Mouse (Mus musculus) kidney, embryonic 15.5 days (tissue): ENCODE measurements around the gene Mlxipl. TPM values are rescaled to one million over a fixed set of nuclear protein-coding genes. Genes with fewer than 3 reads are reported as not detected.

ENCODE experiments used
- ATAC-seq: fragments of 200-750 bp; cut with Nextera tagmentation; replicated peaks from 2 replicates; pipeline ENCODE4 v1.8.0; 2017; ENCODE audit warnings: moderate TSS enrichment; ENCODE audit not compliant: low FRiP score
- H3K27ac ChIP-seq: fragments of 300-500 bp; sonication (generic); 2 replicates; pipeline ENCODE4 v1.5.1; 2015; ENCODE audit warnings: mild to moderate bottlenecking, inconsistent platforms
- H3K27me3 ChIP-seq: fragments of 300-500 bp; sonication (generic); 2 replicates; pipeline ENCODE4 v1.6.1; 2015; ENCODE audit warnings: inconsistent platforms
- H3K36me3 ChIP-seq: fragments of 300-500 bp; sonication (generic); 2 replicates; pipeline ENCODE4 v1.6.1; 2015; ENCODE audit warnings: inconsistent platforms
- H3K4me1 ChIP-seq: fragments of 300-500 bp; sonication (generic); 2 replicates; pipeline ENCODE4 v1.6.1; 2015; ENCODE audit warnings: inconsistent platforms
- H3K4me2 ChIP-seq: fragments of 300-500 bp; sonication (generic); 2 replicates; pipeline ENCODE4 v1.6.1; 2015; ENCODE audit warnings: moderate library complexity, mild to moderate bottlenecking, inconsistent platforms
- H3K4me3 ChIP-seq: fragments of 300-500 bp; sonication (generic); replicated peaks from 2 replicates; pipeline ENCODE4 v1.5.1; 2015; ENCODE audit warnings: mild to moderate bottlenecking, inconsistent platforms
- H3K9ac ChIP-seq: fragments of 300-500 bp; sonication (generic); 2 replicates; pipeline ENCODE4 v1.6.1; 2015; ENCODE audit warnings: mild to moderate bottlenecking, inconsistent platforms
- H3K9me3 ChIP-seq: fragments of 300-500 bp; sonication (generic); replicated peaks from 2 replicates; pipeline ENCODE4 v1.6.1; 2016; ENCODE audit warnings: inconsistent platforms
- WGBS: fragments of 180-500 bp; shearing (Covaris S2); methylation state at CpG from one replicate; pipeline ENCODE4 v1.1.7; 2015; ENCODE audit warnings: mixed read lengths; 5-methylcytosine and 5-hydroxymethylcytosine counted together
- polyA plus RNA-seq: library from polyadenylated mRNA; unstranded; fragments of >200 nt; fragmentation: Nextera tagmentation; extraction: Ambion mirVana; gene quantifications from 2 replicates; pipeline ENCODE4 v1.2.1, GENCODE M21; 2015

The Mlxipl gene
- polyA plus RNA-seq, 1 experiment from 2014 or later, result 7.3 TPM

DNA sequence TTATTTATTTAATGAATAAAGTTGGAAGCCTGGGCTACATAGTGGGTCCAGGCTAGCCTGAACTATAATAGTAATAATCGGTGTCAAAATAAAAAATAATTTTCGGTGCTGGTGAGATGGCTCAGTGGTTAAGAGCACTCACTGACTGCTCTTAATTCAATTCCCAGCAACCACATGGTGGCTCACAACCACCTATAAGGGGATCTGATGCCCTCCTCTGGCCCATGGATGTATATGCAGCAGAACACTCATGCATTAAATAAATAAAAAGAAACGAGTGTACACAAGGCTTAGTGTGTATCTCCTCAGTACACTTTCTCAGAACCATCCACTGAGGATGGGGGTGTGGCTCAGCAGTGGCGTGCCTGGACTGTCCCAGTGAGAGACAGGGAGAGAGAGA is 31.1 kb downstream of the Mlxipl start:
- H3K4me2 ChIP-seq, result no peak overlapping the region
- H3K9ac ChIP-seq, result no peak overlapping the region
- no peaks in the 10 kb centered on the region for H3K36me3 ChIP-seq
- H3K9me3 ChIP-seq, result no peaks in the 10 kb centered on the region
- H3K4me1 ChIP-seq, result peaks cover 4% of the 10 kb centered on the region; the same call in 1 of the 2 replicates
- ATAC-seq, result no peak
- WGBS, result 62% methylated on average over 4 of the region's 4 CpGs
- H3K4me3 ChIP-seq, result no peak overlapping the region
- peaks cover 25% of the 10 kb centered on the region for H3K27me3 ChIP-seq
- H3K27ac ChIP-seq, result no peak overlapping the region

DNA sequence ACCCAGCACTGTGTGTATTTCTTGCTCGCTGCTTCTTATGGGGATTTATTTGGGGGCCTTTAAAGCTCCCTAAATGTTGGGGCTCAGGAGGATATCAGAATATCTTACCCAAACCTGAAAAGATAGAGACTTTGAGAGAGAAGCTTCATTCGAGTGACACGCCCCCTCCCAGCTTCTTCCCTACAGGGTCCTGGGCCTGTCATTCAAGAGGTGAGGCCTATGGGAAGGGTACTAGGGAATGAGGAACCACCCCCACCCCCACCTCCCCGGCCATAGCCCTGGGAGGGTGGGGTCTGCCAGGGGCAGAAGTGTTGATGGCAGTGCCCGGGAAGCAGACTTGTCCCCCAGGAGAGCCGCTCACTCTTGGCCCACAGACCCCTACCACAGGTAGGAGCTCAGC is 36.4 kb downstream of the Mlxipl start:
- no peak for ATAC-seq
- 75% methylated on average over 6 of the region's 6 CpGs for WGBS

DNA sequence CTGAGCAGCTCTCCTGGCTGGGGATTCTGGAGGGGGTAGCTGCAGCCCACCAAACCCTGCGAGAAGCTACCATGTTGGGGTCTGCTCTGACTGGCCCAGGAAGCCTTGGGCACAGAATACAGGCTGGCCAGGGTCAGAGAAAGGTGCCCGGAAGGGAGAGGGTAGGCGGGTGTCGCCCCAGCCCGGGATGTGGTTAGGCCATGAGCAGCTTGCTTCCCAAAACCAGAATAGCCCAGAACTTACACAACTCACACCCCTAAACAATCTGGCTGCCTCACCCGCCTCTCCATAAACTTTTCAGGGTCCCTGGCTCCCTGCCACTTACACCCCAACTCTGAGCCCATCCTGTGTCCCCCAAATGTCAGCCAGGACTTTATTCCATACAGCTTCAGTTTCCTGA is 38.0 kb downstream of the Mlxipl start:
- ATAC-seq, result no peak
- no peak overlapping the region for H3K4me3 ChIP-seq
- H3K9ac ChIP-seq, result no peak overlapping the region
- no peaks in the 10 kb centered on the region for H3K4me1 ChIP-seq
- H3K27ac ChIP-seq, result no peak overlapping the region
- H3K4me2 ChIP-seq, result no peak overlapping the region
- no peaks in the 10 kb centered on the region for H3K9me3 ChIP-seq
- WGBS, result 77% methylated on average over 6 of the region's 6 CpGs
- H3K36me3 ChIP-seq, result no peaks in the 10 kb centered on the region
- peaks cover 17% of the 10 kb centered on the region for H3K27me3 ChIP-seq

More for the DNA sequence above, 36.4 kb downstream of the Mlxipl start:
- H3K27ac ChIP-seq, result no peak overlapping the region
- H3K9me3 ChIP-seq, result no peaks in the 10 kb centered on the region
- no peaks in the 10 kb centered on the region for H3K36me3 ChIP-seq
- no peak overlapping the region for H3K4me2 ChIP-seq
- no peak overlapping the region for H3K9ac ChIP-seq
- H3K4me1 ChIP-seq, result no peaks in the 10 kb centered on the region
- H3K4me3 ChIP-seq, result no peak overlapping the region
- H3K27me3 ChIP-seq, result peaks cover 24% of the 10 kb centered on the region

DNA sequence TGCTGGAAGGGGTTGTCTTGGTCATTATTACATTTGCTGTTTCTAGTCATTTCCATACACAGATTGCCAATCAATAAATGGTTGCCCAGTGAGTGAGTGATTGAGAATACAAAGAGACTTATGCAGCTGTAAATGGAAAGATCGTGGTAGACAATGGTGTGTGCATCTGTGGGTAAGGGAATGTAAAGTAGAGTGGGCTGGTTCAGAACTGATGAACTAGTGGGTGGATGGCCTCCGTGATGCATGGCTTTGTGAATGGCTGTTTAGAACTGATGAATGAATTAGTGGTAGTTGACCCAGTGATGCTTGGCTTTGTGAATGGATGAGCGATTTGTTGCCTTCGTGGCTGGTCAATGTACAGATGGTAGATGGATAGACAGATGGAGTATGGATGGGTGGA is 40.1 kb downstream of the Mlxipl start:
- H3K4me3 ChIP-seq, result no peak overlapping the region
- H3K9me3 ChIP-seq, result no peaks in the 10 kb centered on the region
- H3K27me3 ChIP-seq, result peaks cover 33% of the 10 kb centered on the region
- no peak overlapping the region for H3K9ac ChIP-seq
- H3K4me1 ChIP-seq, result peaks cover 11% of the 10 kb centered on the region
- no peak overlapping the region for H3K4me2 ChIP-seq
- WGBS, result 82% methylated on average over 4 of the region's 4 CpGs
- no peak overlapping the region for H3K27ac ChIP-seq
- H3K36me3 ChIP-seq, result no peaks in the 10 kb centered on the region
- ATAC-seq, result no peak

DNA sequence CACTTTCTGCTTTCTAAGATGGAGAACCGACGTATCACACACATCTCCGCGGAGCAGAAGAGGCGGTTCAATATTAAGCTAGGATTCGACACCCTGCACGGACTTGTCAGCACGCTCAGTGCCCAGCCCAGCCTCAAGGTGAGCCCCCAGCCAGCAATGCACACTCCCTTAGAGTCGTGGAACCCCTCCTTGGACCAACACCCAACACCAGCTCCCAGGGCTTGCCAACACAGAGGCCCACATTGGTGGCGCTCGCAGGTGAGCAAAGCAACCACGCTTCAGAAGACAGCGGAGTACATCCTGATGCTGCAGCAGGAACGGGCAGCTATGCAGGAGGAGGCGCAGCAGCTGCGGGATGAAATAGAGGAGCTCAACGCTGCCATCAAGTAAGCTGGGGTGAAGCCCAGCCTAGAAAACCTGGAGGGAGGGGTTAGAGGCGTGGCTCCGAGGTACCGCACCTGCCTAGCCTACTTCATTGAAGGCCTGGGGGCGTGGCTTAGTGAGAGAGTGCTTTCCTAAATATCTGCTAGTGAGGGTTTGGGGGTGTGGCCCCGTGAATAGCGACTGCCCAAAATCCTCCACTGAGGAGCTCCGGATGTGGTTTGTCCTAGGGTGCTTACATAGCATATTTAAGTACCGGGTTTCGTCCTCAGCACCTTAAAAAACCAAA is 44.2 kb downstream of the Mlxipl start:
- WGBS, result 5% methylated on average over 26 of the region's 26 CpGs
- H3K27me3 ChIP-seq, result peaks cover 40% of the 10 kb centered on the region

DNA sequence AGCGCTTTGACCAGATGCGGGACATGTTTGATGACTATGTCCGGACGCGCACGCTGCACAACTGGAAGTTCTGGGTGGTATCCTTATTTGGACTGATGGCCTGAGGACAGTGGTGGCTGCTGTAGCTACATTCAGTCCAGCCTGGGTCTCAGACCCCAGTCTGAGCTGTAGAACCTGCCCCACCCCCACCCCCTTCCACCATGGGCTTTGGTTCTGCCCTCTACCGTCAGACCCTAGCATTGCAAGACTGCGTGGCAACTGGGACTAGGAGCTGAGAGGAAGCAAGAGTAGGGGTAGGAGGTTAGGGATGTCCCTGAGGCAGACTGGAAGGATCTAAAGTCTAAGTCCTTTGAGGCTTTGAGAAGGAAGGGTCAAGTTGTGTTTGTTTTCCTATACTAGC is 44.8 kb downstream of the Mlxipl start:
- WGBS, result 4% methylated on average over 8 of the region's 8 CpGs

More for the DNA sequence above, 44.2 kb downstream of the Mlxipl start:
- no peak overlapping the region for H3K27ac ChIP-seq
- peak overlapping the region; percentile 56 for H3K4me2 ChIP-seq
- H3K4me1 ChIP-seq, result peaks cover 11% of the 10 kb centered on the region
- peak overlapping the region; percentile 27 for H3K4me3 ChIP-seq
- H3K36me3 ChIP-seq, result no peaks in the 10 kb centered on the region
- no peaks in the 10 kb centered on the region for H3K9me3 ChIP-seq
- peak; percentile 61 for ATAC-seq
- H3K9ac ChIP-seq, result no peak overlapping the region

DNA sequence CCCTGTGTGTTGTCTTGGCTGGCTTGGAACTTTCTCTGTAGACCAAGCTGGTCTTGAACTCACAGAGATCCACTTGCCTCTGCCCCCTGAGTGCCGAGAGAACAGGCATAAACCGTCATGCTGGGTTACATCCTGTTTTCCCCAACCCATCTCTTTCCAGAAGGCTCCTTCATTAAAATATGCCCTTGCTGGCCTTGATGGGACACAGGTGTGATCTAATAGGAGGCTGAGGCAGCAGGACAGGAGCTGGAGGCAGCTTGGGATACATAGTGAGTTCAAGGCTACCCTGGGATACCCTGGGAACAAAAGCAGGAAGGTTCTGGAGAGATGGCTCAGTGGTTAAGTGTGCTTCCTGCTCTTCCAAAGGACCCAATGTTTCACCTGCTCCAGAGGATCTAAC is 50.2 kb downstream of the Mlxipl start:
- ATAC-seq, result no peak
- no peak overlapping the region for H3K9ac ChIP-seq
- peaks cover 6% of the 10 kb centered on the region for H3K27me3 ChIP-seq
- 73% methylated on average over 2 of the region's 2 CpGs for WGBS
- no peak overlapping the region for H3K4me3 ChIP-seq
- no peaks in the 10 kb centered on the region for H3K36me3 ChIP-seq
- H3K4me2 ChIP-seq, result no peak overlapping the region
- H3K9me3 ChIP-seq, result no peaks in the 10 kb centered on the region
- H3K4me1 ChIP-seq, result no peaks in the 10 kb centered on the region
- no peak overlapping the region for H3K27ac ChIP-seq

More for the DNA sequence above, 44.8 kb downstream of the Mlxipl start:
- no peak for ATAC-seq
- peak overlapping the region; percentile 27 for H3K4me3 ChIP-seq
- H3K9ac ChIP-seq, result no peak overlapping the region
- no peaks in the 10 kb centered on the region for H3K9me3 ChIP-seq
- H3K36me3 ChIP-seq, result no peaks in the 10 kb centered on the region
- peak overlapping the region; percentile 56 for H3K4me2 ChIP-seq
- H3K4me1 ChIP-seq, result peaks cover 11% of the 10 kb centered on the region
- H3K27ac ChIP-seq, result no peak overlapping the region
- peaks cover 40% of the 10 kb centered on the region for H3K27me3 ChIP-seq

DNA sequence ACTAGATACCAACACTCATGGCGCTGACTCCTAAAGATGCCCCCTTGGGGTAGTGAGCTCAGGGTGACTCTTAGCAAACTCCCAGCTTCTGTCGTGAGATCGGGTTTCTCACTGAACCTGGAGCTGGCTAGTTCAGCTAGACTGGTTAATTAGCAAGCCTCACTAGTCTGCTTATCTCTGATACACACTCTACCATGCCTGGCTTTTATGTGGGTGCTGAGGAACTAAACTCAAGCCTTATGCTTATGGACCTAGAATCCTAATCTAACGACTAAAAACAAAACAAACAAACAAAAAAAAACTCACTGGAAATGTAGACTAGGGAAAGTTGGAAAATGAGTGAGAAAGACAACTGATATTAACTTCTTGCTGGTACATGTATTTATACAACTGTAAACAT is 54.8 kb downstream of the Mlxipl start:
- Histone ChIP-seq H3K27me3 (no peaks in the 10 kb centered on the region), H3K4me1 (peaks cover 6% of the 10 kb centered on the region), H3K27ac (no peak overlapping the region), H3K36me3 (no peaks in the 10 kb centered on the region), H3K4me3 (no peak overlapping the region), H3K9me3 (no peaks in the 10 kb centered on the region), H3K4me2 (no peak overlapping the region), H3K9ac (no peak overlapping the region)
- ATAC-seq, result no peak
- 55% methylated on average over 4 of the region's 4 CpGs for WGBS

DNA sequence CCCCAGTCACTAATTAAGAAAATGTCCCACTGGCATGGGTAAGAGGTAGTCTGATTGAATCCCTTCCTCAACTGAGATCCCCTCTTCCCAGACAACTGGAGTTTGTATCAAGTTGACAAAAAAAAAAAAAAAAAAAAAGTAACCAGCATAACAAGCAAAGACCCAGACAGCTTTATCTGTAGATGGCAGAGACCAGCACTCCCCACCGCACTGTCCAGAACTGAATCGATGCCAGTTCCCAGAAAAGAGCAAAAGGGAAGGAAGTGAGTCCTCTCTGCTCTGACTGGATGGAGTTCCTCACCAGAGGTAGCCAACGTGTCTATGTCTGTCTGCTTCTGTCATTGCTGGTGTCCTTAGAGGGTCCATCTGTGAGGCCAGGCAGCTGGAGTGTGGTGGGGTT is 55.8 kb downstream of the Mlxipl start:
- H3K4me1 ChIP-seq, result peaks cover 11% of the 10 kb centered on the region
- no peak for ATAC-seq
- H3K4me2 ChIP-seq, result no peak overlapping the region
- H3K9me3 ChIP-seq, result no peaks in the 10 kb centered on the region
- no peaks in the 10 kb centered on the region for H3K27me3 ChIP-seq
- H3K27ac ChIP-seq, result no peak overlapping the region
- WGBS, result 75% methylated on average over 3 of the region's 3 CpGs
- no peaks in the 10 kb centered on the region for H3K36me3 ChIP-seq
- H3K4me3 ChIP-seq, result no peak overlapping the region
- no peak overlapping the region for H3K9ac ChIP-seq

DNA sequence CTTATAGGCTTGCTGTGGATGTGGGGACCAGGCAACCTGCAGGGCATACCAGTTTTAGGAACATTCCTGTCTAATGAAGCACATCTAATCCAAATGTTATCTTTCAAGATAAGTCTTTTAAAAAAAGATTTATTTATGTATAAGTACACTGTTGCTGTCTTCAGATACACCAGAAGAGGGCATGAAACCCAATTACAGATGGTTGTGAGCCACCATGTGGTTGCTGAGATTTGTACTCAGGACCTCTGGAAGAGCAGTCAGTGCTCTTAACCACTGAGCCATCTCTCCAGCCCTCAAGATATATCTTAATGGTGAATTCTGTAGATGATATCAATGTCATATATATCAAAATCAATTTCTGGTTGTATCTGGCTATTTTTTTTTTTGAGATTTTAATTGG is 56.3 kb downstream of the Mlxipl start:
- peaks cover 15% of the 10 kb centered on the region for H3K4me1 ChIP-seq
- no peaks in the 10 kb centered on the region for H3K9me3 ChIP-seq
- no peak overlapping the region for H3K4me2 ChIP-seq
- no peaks in the 10 kb centered on the region for H3K27me3 ChIP-seq
- H3K4me3 ChIP-seq, result no peak overlapping the region
- no peak for ATAC-seq
- no peaks in the 10 kb centered on the region for H3K36me3 ChIP-seq
- no peak overlapping the region for H3K9ac ChIP-seq
- no peak overlapping the region for H3K27ac ChIP-seq

DNA sequence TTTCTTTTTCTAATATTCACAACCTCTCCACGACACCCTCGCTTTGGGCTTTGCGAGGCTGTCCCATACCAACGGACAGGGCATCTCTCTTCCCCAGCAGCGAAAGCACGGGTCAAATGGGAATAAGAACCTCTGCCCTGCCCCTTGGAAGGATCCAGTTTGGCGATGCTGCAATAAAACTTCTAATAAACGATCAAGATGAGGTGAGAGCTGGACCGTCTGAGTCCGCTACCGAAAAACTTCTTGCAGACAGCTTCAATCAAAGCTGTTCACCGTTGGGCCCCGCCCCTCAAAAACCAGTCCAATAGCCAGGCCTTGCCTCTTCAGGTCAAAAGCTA is 59.0 kb downstream of the Mlxipl start:
- H3K9ac ChIP-seq, result peak overlapping the region; percentile 58
- under 1% methylated on average over 13 of the region's 13 CpGs for WGBS
- peak overlapping the region; percentile 92 for H3K4me3 ChIP-seq
- H3K9me3 ChIP-seq, result no peaks in the 10 kb centered on the region
- H3K27ac ChIP-seq, result peak overlapping the region; percentile 98
- peaks cover 16% of the 10 kb centered on the region for H3K4me1 ChIP-seq
- peaks cover 20% of the 10 kb centered on the region for H3K36me3 ChIP-seq
- peak overlapping the region; percentile 72 for H3K4me2 ChIP-seq
- no peak for ATAC-seq
- no peaks in the 10 kb centered on the region for H3K27me3 ChIP-seq

DNA sequence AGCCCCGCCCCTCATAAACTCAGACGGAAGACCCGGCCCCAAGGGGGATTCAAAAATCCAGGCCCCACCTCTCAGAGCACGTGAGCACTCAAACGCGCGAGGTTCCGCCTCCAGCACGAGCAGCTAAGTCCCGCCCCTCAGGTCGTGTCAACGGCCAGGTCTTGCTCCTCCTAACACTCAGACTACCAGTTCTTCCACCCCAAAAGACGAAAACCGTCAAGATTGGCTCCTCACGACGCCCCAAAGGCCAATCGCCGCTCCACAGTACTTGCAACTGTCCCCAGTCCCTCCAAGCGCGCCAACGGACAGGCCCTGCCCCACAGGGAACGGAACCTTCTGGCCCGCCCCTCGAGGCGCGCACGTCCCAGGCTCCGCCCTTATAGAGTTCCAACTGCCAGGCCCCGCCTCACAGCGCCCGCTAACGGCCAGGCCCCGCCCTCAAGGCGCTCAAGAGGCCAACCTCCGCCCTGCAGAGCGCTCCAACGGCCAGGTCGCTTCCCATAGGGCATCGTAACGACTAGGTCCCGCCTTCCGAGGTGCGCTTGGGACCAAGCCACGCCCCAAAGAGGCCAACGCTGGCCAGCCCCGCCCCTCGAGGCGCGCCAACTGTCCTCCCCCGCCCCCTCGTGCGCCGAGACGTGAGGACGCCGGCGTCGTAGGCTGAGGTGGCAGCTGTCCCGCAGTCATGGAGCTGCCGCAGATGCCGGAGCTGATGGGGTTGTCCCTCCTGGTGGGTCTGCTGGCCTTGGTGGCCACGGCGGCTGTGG is 59.5 kb downstream of the Mlxipl start, which contains the start of gene Tbl2:
Tbl2 (plus strand) TSS at position 605 of the 767 bp plus-strand sequence.
- ATAC-seq, result peak; percentile 99
- H3K4me1 ChIP-seq, result peaks cover 16% of the 10 kb centered on the region
- no peaks in the 10 kb centered on the region for H3K9me3 ChIP-seq
- H3K4me3 ChIP-seq, result peak within 1 kb of the TSS; percentile 92
- H3K36me3 ChIP-seq, result peaks cover 26% of the 10 kb centered on the region
- H3K27ac ChIP-seq, result peak within 1 kb of the TSS; percentile 98
- H3K4me2 ChIP-seq, result peak within 1 kb of the TSS; percentile 72
- peak within 1 kb of the TSS; percentile 75 for H3K9ac ChIP-seq
- H3K27me3 ChIP-seq, result no peaks in the 10 kb centered on the region
- WGBS, result under 1% methylated on average over 63 of the region's 63 CpGs
